Mouse (Mus musculus): ENCODE data around the gene Cth. TPM values are rescaled to one million over a fixed set of nuclear protein-coding genes. Genes with fewer than 3 reads are reported as not detected.

Gene Cth
- polyA plus RNA-seq, 1 experiment from 2014 or later: 75.3 TPM

GRCm38 (mm10) chr3:157891819-157892218 lies 33.1 kb downstream of the Cth start:
- no peaks in the 10 kb centered on the region for H3K27me3 ChIP-seq (ENCODE audit: control insufficient read depth, insufficient read depth, low read depth, low read length)
- H3K27ac ChIP-seq (ENCODE audit: low read length): no peak overlapping the region
- no peak overlapping the region for H3K4me2 ChIP-seq (ENCODE audit: low read depth, low read length)
- H3K36me3 ChIP-seq (ENCODE audit: control insufficient read depth, insufficient read depth): no peaks in the 10 kb centered on the region
- H3K4me3 ChIP-seq (ENCODE audit: low read depth, low read length): no peak overlapping the region
- no peaks in the 10 kb centered on the region for H3K9me3 ChIP-seq (replicated peaks; ENCODE audit: control insufficient read depth, low read length)
- no peak for ATAC-seq (ENCODE audit: low read depth)
- H3K9ac ChIP-seq (ENCODE audit: low read depth, low read length): no peak overlapping the region
- H3K4me1 ChIP-seq (ENCODE audit: control insufficient read depth, low read depth, low read length): no peaks in the 10 kb centered on the region

- Histone ChIP-seq H3K9me3 (replicated peaks; ENCODE audit: control insufficient read depth, low read length) (no peaks in the 10 kb centered on the region), H3K9ac (ENCODE audit: low read depth, low read length) (no peak overlapping the region), H3K27me3 (ENCODE audit: control insufficient read depth, insufficient read depth, low read depth, low read length) (no peaks in the 10 kb centered on the region), H3K4me1 (ENCODE audit: control insufficient read depth, low read depth, low read length) (no peaks in the 10 kb centered on the region), H3K4me3 (ENCODE audit: low read depth, low read length) (no peak overlapping the region), H3K27ac (ENCODE audit: low read length) (no peak overlapping the region), H3K36me3 (ENCODE audit: control insufficient read depth, insufficient read depth) (no peaks in the 10 kb centered on the region), H3K4me2 (ENCODE audit: low read depth, low read length) (no peak overlapping the region)
- WGBS (ENCODE audit: insufficient replicate concordance): 66% methylated on average over 6 of the region's 6 CpGs
- ATAC-seq (ENCODE audit: low read depth): no peak
These were observed 40.7 kb downstream of the Cth start for GRCm38 (mm10) chr3:157884081-157884643.

DNA sequence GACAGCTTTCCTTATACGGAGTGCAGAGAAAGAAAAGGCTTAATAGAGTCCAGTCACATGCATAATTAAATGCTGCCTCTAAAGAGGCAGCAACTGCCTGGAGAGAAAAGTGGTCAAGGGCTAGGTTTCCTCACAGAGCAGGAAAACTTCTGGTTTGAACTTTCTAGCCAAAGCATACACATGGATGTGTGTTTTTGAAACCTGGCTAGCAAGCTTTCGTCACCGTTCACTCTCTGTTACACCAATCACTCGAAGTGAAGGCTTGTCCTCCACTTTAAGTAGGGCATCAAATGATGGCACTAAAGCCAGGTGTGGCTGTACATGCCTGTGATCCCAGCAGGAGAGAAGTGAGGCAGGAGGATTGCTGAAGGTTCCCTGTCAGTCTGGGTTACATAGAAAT lies 41.8 kb downstream of the Cth start:
- WGBS (ENCODE audit: insufficient replicate concordance): 53% methylated on average over 4 of the region's 4 CpGs
- no peak overlapping the region for H3K27ac ChIP-seq (ENCODE audit: low read length)
- no peak overlapping the region for H3K4me3 ChIP-seq (ENCODE audit: low read depth, low read length)

GRCm38 (mm10) chr3:157881992-157882391 lies 42.9 kb downstream of the Cth start:
- WGBS (ENCODE audit: insufficient replicate concordance): 64% methylated on average over 3 of the region's 3 CpGs
- H3K4me3 ChIP-seq (ENCODE audit: low read depth, low read length): no peak overlapping the region
- ATAC-seq (ENCODE audit: low read depth): peak; percentile 71

More for the DNA sequence above, 41.8 kb downstream of the Cth start:
- no peak overlapping the region for H3K9ac ChIP-seq (ENCODE audit: low read depth, low read length)
- no peak overlapping the region for H3K4me2 ChIP-seq (ENCODE audit: low read depth, low read length)
- H3K27me3 ChIP-seq (ENCODE audit: control insufficient read depth, insufficient read depth, low read depth, low read length): no peaks in the 10 kb centered on the region
- no peak for ATAC-seq (ENCODE audit: low read depth)
- H3K9me3 ChIP-seq (replicated peaks; ENCODE audit: control insufficient read depth, low read length): no peaks in the 10 kb centered on the region
- H3K36me3 ChIP-seq (ENCODE audit: control insufficient read depth, insufficient read depth): no peaks in the 10 kb centered on the region
- no peaks in the 10 kb centered on the region for H3K4me1 ChIP-seq (ENCODE audit: control insufficient read depth, low read depth, low read length)

DNA sequence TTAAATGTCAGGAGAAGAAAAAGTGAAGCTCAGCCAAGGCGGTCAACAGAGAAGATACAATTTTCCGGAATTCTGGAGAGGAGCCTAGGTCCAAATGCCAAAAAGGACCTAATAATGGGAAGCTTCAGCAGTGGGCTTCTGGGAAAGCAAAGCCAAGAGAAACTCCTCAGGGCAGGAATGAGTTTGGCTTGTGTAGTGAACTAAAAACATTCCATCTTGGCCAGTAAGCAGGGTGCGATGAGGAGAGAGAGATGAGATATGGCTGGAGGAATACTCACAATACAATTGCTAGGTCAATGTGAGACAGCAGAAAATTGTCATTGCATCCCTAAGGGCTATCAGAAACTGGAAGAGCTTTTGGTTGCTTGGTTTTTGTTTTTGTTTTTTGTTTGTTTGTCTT lies 43.9 kb downstream of the Cth start:
- WGBS (ENCODE audit: insufficient replicate concordance): 85% methylated on average over 3 of the region's 3 CpGs
- Histone ChIP-seq H3K36me3 (ENCODE audit: control insufficient read depth, insufficient read depth) (no peaks in the 10 kb centered on the region), H3K27ac (ENCODE audit: low read length) (no peak overlapping the region), H3K9ac (ENCODE audit: low read depth, low read length) (no peak overlapping the region), H3K27me3 (ENCODE audit: control insufficient read depth, insufficient read depth, low read depth, low read length) (no peaks in the 10 kb centered on the region), H3K4me2 (ENCODE audit: low read depth, low read length) (no peak overlapping the region), H3K4me1 (ENCODE audit: control insufficient read depth, low read depth, low read length) (no peaks in the 10 kb centered on the region), H3K4me3 (ENCODE audit: low read depth, low read length) (no peak overlapping the region), H3K9me3 (replicated peaks; ENCODE audit: control insufficient read depth, low read length) (no peaks in the 10 kb centered on the region)
- no peak for ATAC-seq (ENCODE audit: low read depth)

More at GRCm38 (mm10) chr3:157881992-157882391, 42.9 kb downstream of the Cth start:
- Histone ChIP-seq H3K36me3 (ENCODE audit: control insufficient read depth, insufficient read depth) (no peaks in the 10 kb centered on the region), H3K9ac (ENCODE audit: low read depth, low read length) (no peak overlapping the region), H3K9me3 (replicated peaks; ENCODE audit: control insufficient read depth, low read length) (no peaks in the 10 kb centered on the region), H3K4me1 (ENCODE audit: control insufficient read depth, low read depth, low read length) (no peaks in the 10 kb centered on the region), H3K27me3 (ENCODE audit: control insufficient read depth, insufficient read depth, low read depth, low read length) (no peaks in the 10 kb centered on the region), H3K27ac (ENCODE audit: low read length) (no peak overlapping the region), H3K4me2 (ENCODE audit: low read depth, low read length) (no peak overlapping the region)

GRCm38 (mm10) chr3:157877847-157878246 lies 47.0 kb downstream of the Cth start:
- no peaks in the 10 kb centered on the region for H3K36me3 ChIP-seq (ENCODE audit: control insufficient read depth, insufficient read depth)
- H3K9me3 ChIP-seq (replicated peaks; ENCODE audit: control insufficient read depth, low read length): no peaks in the 10 kb centered on the region
- H3K4me3 ChIP-seq (ENCODE audit: low read depth, low read length): no peak overlapping the region
- no peaks in the 10 kb centered on the region for H3K27me3 ChIP-seq (ENCODE audit: control insufficient read depth, insufficient read depth, low read depth, low read length)
- H3K4me1 ChIP-seq (ENCODE audit: control insufficient read depth, low read depth, low read length): no peaks in the 10 kb centered on the region
- H3K4me2 ChIP-seq (ENCODE audit: low read depth, low read length): no peak overlapping the region
- H3K27ac ChIP-seq (ENCODE audit: low read length): no peak overlapping the region
- ATAC-seq (ENCODE audit: low read depth): no peak
- no peak overlapping the region for H3K9ac ChIP-seq (ENCODE audit: low read depth, low read length)

- Histone ChIP-seq H3K9me3 (replicated peaks; ENCODE audit: control insufficient read depth, low read length) (no peaks in the 10 kb centered on the region), H3K9ac (ENCODE audit: low read depth, low read length) (no peak overlapping the region), H3K4me3 (ENCODE audit: low read depth, low read length) (no peak overlapping the region), H3K27ac (ENCODE audit: low read length) (no peak overlapping the region), H3K4me2 (ENCODE audit: low read depth, low read length) (no peak overlapping the region), H3K36me3 (ENCODE audit: control insufficient read depth, insufficient read depth) (no peaks in the 10 kb centered on the region), H3K4me1 (ENCODE audit: control insufficient read depth, low read depth, low read length) (no peaks in the 10 kb centered on the region), H3K27me3 (ENCODE audit: control insufficient read depth, insufficient read depth, low read depth, low read length) (no peaks in the 10 kb centered on the region)
- 44% methylated on average over 11 of the region's 11 CpGs for WGBS (ENCODE audit: insufficient replicate concordance)
- ATAC-seq (ENCODE audit: low read depth): no peak
These were observed 48.3 kb downstream of the Cth start for GRCm38 (mm10) chr3:157876439-157877156.

GRCm38 (mm10) chr3:157872897-157873296 lies 52.0 kb downstream of the Cth start:
- Histone ChIP-seq H3K9ac (ENCODE audit: low read depth, low read length) (no peak overlapping the region), H3K9me3 (replicated peaks; ENCODE audit: control insufficient read depth, low read length) (no peaks in the 10 kb centered on the region), H3K4me2 (ENCODE audit: low read depth, low read length) (no peak overlapping the region), H3K27me3 (ENCODE audit: control insufficient read depth, insufficient read depth, low read depth, low read length) (no peaks in the 10 kb centered on the region), H3K27ac (ENCODE audit: low read length) (no peak overlapping the region), H3K4me3 (ENCODE audit: low read depth, low read length) (no peak overlapping the region), H3K36me3 (ENCODE audit: control insufficient read depth, insufficient read depth) (no peaks in the 10 kb centered on the region), H3K4me1 (ENCODE audit: control insufficient read depth, low read depth, low read length) (no peaks in the 10 kb centered on the region)
- whole genome bisulfite sequencing (ENCODE audit: insufficient replicate concordance): 38% methylated on average over 4 of the region's 4 CpGs
- no peak for ATAC-seq (ENCODE audit: low read depth)

- Histone ChIP-seq H3K9ac (ENCODE audit: low read depth, low read length) (no peak overlapping the region), H3K4me3 (ENCODE audit: low read depth, low read length) (no peak overlapping the region), H3K9me3 (replicated peaks; ENCODE audit: control insufficient read depth, low read length) (no peaks in the 10 kb centered on the region), H3K4me1 (ENCODE audit: control insufficient read depth, low read depth, low read length) (no peaks in the 10 kb centered on the region), H3K4me2 (ENCODE audit: low read depth, low read length) (no peak overlapping the region), H3K27ac (ENCODE audit: low read length) (no peak overlapping the region), H3K36me3 (ENCODE audit: control insufficient read depth, insufficient read depth) (no peaks in the 10 kb centered on the region), H3K27me3 (ENCODE audit: control insufficient read depth, insufficient read depth, low read depth, low read length) (no peaks in the 10 kb centered on the region)
- ATAC-seq (ENCODE audit: low read depth): no peak
- WGBS (ENCODE audit: insufficient replicate concordance): 66% methylated on average over 2 of the region's 2 CpGs
These were observed 57.0 kb downstream of the Cth start for GRCm38 (mm10) chr3:157867836-157868235.

Data from liver, embryonic 16.5 days (tissue).